ENCODE assay signal across 14 mouse cellular contexts in genomic region chr8:9435501-9435900, GRCm38 (mm10).
DNase-seq lines count a peak whose midpoint lies in the region; ATAC-seq lines count a peak whose summit lies in the region.
"Had no signal": no experiment of that assay in that cellular context is flagged by ENCODE, and none has a peak within 500 bp of the region (broad histone marks: within the 10 kb centered on the region; RNA-seq: fewer than 3 reads in every experiment).

No protein-coding gene starts in this region.

- ATAC-seq in cerebellum, adult (ENCODE audit: insufficient number of reproducible peaks, low FRiP score, low TSS enrichment), result peak; percentile 51; the same call in 1 of the 2 replicates
- ATAC-seq: forebrain, embryonic 15.5 days; liver, embryonic 12.5 days had no signal

- no peak for DNase-seq in cerebellum, postnatal 4 days (ENCODE audit: low spot score in 2 of 2)
- peak; percentile 50 for DNase-seq in kidney, postnatal 10 days
- no peak for DNase-seq in kidney, adult 18-20 months
- DNase-seq in Muller cell, postnatal 12 days (ENCODE audit: inconsistent ontology term), result peak; percentile 12
- DNase-seq in cerebellum, postnatal 25 days, result peak; percentile 60 to 79
- no peak for DNase-seq in right cerebral cortex, adult 2 months (ENCODE audit: low spot score in 2 of 2)
- DNase-seq in adipocyte (ENCODE audit: low spot score), result no peak
- DNase-seq: adrenal gland, postnatal 36 days; heart, adult 18-20 months; lung, postnatal 36 days; thymus, adult 18-20 months had no signal

Comparison
In these comparisons a context has a peak if more than half of its experiments do, and no peak if none do; other contexts are left out.
1. DNase-seq: peak in kidney, postnatal 10 days (single experiment), Muller cell, postnatal 12 days (single experiment) and cerebellum, postnatal 25 days (2 of 2); none in cerebellum, postnatal 4 days (0 of 2), kidney, adult 18-20 months (single experiment), right cerebral cortex, adult 2 months (0 of 2) and adipocyte (single experiment).